Mouse (Mus musculus) liver, embryonic 14.5 days (tissue): Measurements from ENCODE around the gene Rpl9-ps6.

Source experiments
- CTCF ChIP-seq: IDR thresholded peaks from 2 replicates; pipeline ENCODE4 v1.5.1; 2016; ENCODE audit warnings: antibody characterized with exemption, low read depth, control low read depth
- EP300 ChIP-seq: IDR thresholded peaks from 2 replicates; pipeline ENCODE4 v1.6.1; 2016; ENCODE audit warnings: antibody characterized with exemption, low read depth

- TF ChIP-seq CTCF (no peak), EP300 (no peak)
Observed at GRCm38 (mm10) chr19:32419069-32419468, 47.3 kb downstream of the Rpl9-ps6 start.
